Mouse (Mus musculus) lung, adult 2 months (tissue): Measurements from ENCODE around the gene Map7d1.

Source experiments
- CTCF ChIP-seq: fragments of 200-500 bp; IDR thresholded peaks from 2 replicates; pipeline ENCODE4 v1.5.1; 2011; ENCODE audit warnings: mild to moderate bottlenecking, low read length, control low read depth; ENCODE audit not compliant: insufficient read depth
- POLR2A ChIP-seq: fragments of 200-500 bp; IDR thresholded peaks from 2 replicates; pipeline ENCODE4 v1.6.1; 2011; ENCODE audit warnings: low read depth, mild to moderate bottlenecking, control low read depth, low read length, borderline replicate concordance; ENCODE audit errors: extremely low read depth

- TF ChIP-seq POLR2A (no peak), CTCF (no peak)
Observed at GRCm38 (mm10) chr4:126296617-126297101, 40.5 kb upstream of the Map7d1 start.
